Mouse (Mus musculus) liver, adult 2 months (tissue): ENCODE data around the gene Cyp3a16. TPM values are rescaled to one million over a fixed set of nuclear protein-coding genes. Genes with fewer than 3 reads are reported as not detected.
"Not testable (repeated sequence)": the region's sequence is repeated elsewhere in the genome, so short reads cannot be mapped to it uniquely, and the experiment has no call there.

Source experiments
- DNase-seq: peaks from one replicate; pipeline ENCODE4 v3.0.0-alpha.2; 2011; ENCODE audit warnings: low read depth, low spot score; ENCODE audit errors: extremely low read depth
- H3K27ac ChIP-seq: fragments of 200-500 bp; replicated peaks from 2 replicates; pipeline ENCODE4 v1.5.1; 2012; ENCODE audit warnings: low read depth, mild to moderate bottlenecking, control low read depth, inconsistent platforms, low read length; ENCODE audit not compliant: insufficient read depth
- H3K27me3 ChIP-seq: fragments of 200-500 bp; 2 replicates; pipeline ENCODE4 v1.6.1; 2012; ENCODE audit warnings: mild to moderate bottlenecking, moderate library complexity, low read length, inconsistent platforms; ENCODE audit not compliant: control insufficient read depth, insufficient read depth
- H3K36me3 ChIP-seq: fragments of 200-500 bp; 2 replicates; pipeline ENCODE4 v1.6.1; 2012; ENCODE audit warnings: low read length, inconsistent platforms; ENCODE audit not compliant: control insufficient read depth, insufficient read depth
- H3K4me1 ChIP-seq: fragments of 200-500 bp; 2 replicates; pipeline ENCODE4 v1.6.1; 2011; ENCODE audit warnings: low read length; ENCODE audit not compliant: control insufficient read depth, insufficient read depth
- H3K4me3 ChIP-seq: fragments of 200-500 bp; 2 replicates; pipeline ENCODE4 v1.5.1; 2011; ENCODE audit warnings: low read depth, mild to moderate bottlenecking, control low read depth, low read length, moderate library complexity; ENCODE audit not compliant: insufficient read depth
- H3K79me2 ChIP-seq: fragments of 200-500 bp; 2 replicates; pipeline ENCODE4 v1.6.1; 2012; ENCODE audit warnings: inconsistent platforms, mild to moderate bottlenecking, low read length, moderate library complexity; ENCODE audit not compliant: control insufficient read depth, insufficient read depth
- H3K9ac ChIP-seq: fragments of 200-500 bp; 2 replicates; pipeline ENCODE4 v1.6.1; 2012; ENCODE audit warnings: low read depth, mild to moderate bottlenecking, control low read depth, inconsistent platforms, low read length
- CTCF ChIP-seq: fragments of 200-500 bp; IDR thresholded peaks from 2 replicates; pipeline ENCODE4 v1.5.1; 2011; ENCODE audit warnings: low read depth, low read length, control low read depth
- POLR2A ChIP-seq: fragments of 200-500 bp; IDR thresholded peaks from 2 replicates; pipeline ENCODE4 v1.6.1; 2011; ENCODE audit warnings: low read length, control low read depth; ENCODE audit not compliant: insufficient read depth; ENCODE audit errors: extremely low read depth
- WGBS: fragments of 180-500 bp; shearing (Covaris S2); methylation state at CpG from one replicate; pipeline ENCODE4 v1.1.7; 2018; 5-methylcytosine and 5-hydroxymethylcytosine counted together
- polyA plus RNA-seq: library from polyadenylated mRNA; depleted of rRNA; stranded (reverse); fragments of >200 nt; gene quantifications from 2 replicates; pipeline ENCODE4 v1.2.3, GENCODE M21; 2012; rRNA removed
- total RNA-seq: library from RNA; depleted of rRNA; stranded (reverse); fragments of >200 nt; gene quantifications from 2 replicates; pipeline ENCODE4 v1.2.3, GENCODE M21; 2014; rRNA removed

Cyp3a16 gene
- total RNA-seq: 0.27 and 201 TPM in 2 replicates
- 1.0 and 33.3 TPM in 2 replicates for polyA plus RNA-seq

DNA sequence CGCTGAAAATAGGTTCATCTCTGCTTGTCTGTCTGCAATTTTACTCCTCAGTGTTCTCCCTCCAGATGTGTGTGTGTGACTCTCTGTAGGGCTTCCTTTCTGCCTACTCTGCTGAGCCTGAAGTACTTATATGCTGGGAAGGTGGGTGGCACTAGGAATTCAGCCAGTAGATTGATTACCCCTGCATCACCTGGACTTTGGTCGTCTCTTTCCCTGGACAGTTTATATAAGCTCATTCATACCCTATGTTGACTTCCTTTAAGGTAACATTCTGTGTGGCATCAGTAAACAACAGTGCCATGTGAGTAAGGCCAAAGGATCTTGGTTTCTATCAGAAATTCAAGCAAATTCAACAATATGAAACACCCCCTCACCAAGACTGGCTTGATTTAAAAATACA is at the start of gene Cyp3a16:
Gene Cyp3a16 (minus strand): TSS at position 101 of the 400 bp plus-strand sequence.
- not testable (repeated sequence) for DNase-seq, H3K4me3 ChIP-seq, H3K27ac ChIP-seq, H3K79me2 ChIP-seq, H3K36me3 ChIP-seq, H3K4me1 ChIP-seq, H3K9ac ChIP-seq
- WGBS: 24% methylated on average over 2 of the region's 2 CpGs
- peaks cover 19% of the 10 kb centered on the region for H3K27me3 ChIP-seq

DNA sequence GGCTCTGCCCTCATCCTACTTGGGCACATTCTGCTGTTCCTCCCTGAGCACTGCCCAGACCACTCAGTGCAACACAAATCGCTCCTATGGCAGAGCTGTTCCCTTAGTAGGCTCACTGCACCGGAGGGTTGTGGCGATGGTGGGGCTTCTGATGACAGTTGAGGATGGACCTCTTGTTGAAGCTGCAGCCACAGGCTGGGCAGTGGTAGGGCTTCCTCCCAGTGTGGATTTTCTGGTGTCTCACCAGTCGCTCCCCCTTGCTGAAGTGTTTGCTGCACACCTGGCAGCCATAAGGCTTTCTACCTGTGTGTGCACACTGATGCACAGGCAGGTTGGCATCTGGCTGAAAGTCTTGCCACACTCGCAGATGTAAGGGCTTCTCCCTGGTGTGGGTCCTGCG is 20.8 kb upstream of the Cyp3a16 start:
- TF ChIP-seq POLR2A (no peak), CTCF (no peak)
- H3K4me3 ChIP-seq: no peak overlapping the region
- no peaks in the 10 kb centered on the region for H3K27me3 ChIP-seq
- DNase-seq: no peak
- H3K9ac ChIP-seq: no peak overlapping the region
- H3K4me1 ChIP-seq: no peaks in the 10 kb centered on the region
- no peaks in the 10 kb centered on the region for H3K79me2 ChIP-seq
- no CpG with 5 or more reads among the region's 6 CpGs for WGBS
- H3K36me3 ChIP-seq: no peaks in the 10 kb centered on the region
- no peak overlapping the region for H3K27ac ChIP-seq

DNA sequence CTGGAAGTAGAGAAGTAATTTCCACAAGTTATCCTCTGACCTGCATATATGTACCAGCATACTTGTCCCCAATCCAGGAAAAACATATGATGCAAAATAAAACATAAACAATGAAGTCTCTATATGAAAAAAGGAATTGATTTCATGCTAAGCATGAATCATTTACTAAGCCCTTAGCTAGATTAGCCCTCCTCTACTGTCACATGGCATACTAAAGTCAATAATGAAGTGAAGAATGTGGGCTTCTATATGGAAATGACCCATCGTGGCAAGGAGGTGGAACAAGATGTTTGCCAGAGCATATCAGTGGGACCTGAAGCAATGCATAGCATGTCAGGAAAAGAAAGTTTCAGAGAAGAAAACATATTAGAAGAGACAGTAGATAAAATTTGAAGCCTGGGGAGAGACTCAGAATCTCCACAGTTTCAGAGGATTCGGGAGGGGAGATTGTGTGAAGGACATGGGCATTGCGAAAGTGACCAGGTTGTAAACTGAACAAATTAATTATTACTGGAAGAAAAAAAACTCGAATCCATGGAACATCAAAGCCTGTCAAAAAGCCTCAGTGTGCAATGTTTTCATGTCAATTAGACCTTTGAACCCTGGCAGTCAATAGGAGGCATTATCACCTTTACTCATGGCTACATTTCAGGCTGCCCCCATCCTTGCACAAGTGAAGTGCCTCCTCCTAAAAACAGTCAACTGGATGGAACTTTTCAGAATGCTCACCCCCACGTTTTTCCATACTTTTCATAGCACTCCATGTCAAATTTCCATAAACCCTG is 5.0 kb downstream of the Cyp3a16 start:
- H3K4me3 ChIP-seq: no peak overlapping the region
- H3K4me1 ChIP-seq: peaks cover 2% of the 10 kb centered on the region; the same call in 1 of the 2 replicates
- TF ChIP-seq POLR2A (no peak), CTCF (no peak)
- no peak overlapping the region for H3K27ac ChIP-seq
- peaks cover 10% of the 10 kb centered on the region; the same call in 1 of the 2 replicates for H3K27me3 ChIP-seq
- no peaks in the 10 kb centered on the region for H3K36me3 ChIP-seq
- 16% methylated on average over 5 of the region's 5 CpGs for WGBS
- peak; percentile 83 for DNase-seq
- H3K79me2 ChIP-seq: no peaks in the 10 kb centered on the region
- no peak overlapping the region for H3K9ac ChIP-seq

DNA sequence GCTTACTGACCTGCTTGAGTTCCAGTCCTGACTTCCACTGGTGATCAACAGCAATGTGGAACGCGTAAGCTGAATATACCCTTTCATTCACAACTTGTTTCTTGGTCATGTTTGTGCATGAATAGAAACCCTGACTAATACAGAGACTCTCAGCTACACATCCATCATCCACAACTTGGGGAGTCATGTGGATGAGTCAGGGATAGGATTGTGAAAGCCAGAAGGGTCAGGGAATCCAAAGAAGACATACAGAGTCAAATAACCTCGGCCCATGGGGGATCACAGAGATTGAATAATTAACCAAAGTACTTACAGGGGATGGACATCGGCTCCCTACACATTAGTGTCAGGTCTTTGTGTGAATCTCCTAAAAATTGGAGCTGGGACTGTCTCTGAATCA is 7.2 kb downstream of the Cyp3a16 start:
- Histone ChIP-seq H3K9ac (no peak overlapping the region), H3K79me2 (no peaks in the 10 kb centered on the region), H3K27ac (no peak overlapping the region), H3K36me3 (no peaks in the 10 kb centered on the region), H3K4me1 (peaks cover 2% of the 10 kb centered on the region; the same call in 1 of the 2 replicates), H3K27me3 (peaks cover 11% of the 10 kb centered on the region; the same call in 1 of the 2 replicates), H3K4me3 (no peak overlapping the region)
- 64% methylated on average over 4 of the region's 4 CpGs for WGBS
- no peak for DNase-seq
- no peak for TF ChIP-seq CTCF
- TF ChIP-seq POLR2A: no peak

DNA sequence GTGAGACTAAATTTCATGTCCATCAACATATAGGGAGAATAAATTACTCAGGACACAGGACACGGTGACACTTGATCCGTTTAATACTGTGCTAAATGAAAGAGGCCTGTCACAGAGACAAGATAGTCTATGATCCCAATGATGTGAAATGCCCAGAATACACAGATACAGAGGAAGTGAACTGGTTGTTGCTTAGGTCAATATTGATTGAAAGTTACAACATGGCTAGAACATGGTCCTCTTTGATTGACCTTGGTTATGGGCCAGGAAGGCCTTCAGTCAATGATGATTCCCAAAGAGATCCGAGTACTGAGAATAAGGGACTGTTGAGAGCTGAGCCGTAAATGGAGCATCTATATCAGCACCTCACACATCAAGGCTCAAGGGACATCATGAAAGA is 15.1 kb downstream of the Cyp3a16 start:
- 17% methylated on average over 4 of the region's 4 CpGs for WGBS
- H3K79me2 ChIP-seq: no peaks in the 10 kb centered on the region
- no peak overlapping the region for H3K4me3 ChIP-seq
- H3K27ac ChIP-seq: no peak overlapping the region
- no peak overlapping the region for H3K9ac ChIP-seq
- peaks cover 12% of the 10 kb centered on the region; the same call in 1 of the 2 replicates for H3K27me3 ChIP-seq
- peak; percentile 91 for DNase-seq
- TF ChIP-seq CTCF (no peak), POLR2A (no peak)
- H3K36me3 ChIP-seq: no peaks in the 10 kb centered on the region
- peaks cover 3% of the 10 kb centered on the region; the same call in 1 of the 2 replicates for H3K4me1 ChIP-seq

DNA sequence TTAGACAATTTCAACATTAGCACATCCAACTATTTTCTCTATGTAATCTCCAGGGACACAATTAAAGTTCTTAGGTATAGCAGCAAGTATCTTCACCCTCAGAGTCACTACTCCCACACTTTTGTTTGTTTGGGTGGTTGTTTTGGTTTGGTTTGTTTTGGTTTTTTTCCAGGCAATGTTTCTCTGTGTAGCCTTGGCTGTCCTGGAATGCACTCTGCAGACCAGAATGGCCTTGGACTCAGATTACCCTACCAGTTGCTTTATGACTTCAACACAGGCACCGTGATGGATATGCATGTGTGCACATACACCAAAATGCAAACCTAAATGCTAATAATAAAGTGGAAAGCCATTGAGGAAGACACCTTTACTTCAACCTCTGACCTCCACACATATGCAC is 35.8 kb downstream of the Cyp3a16 start:
- Histone ChIP-seq H3K9ac (no peak overlapping the region), H3K36me3 (no peaks in the 10 kb centered on the region), H3K4me3 (no peak overlapping the region), H3K27me3 (peaks cover 5% of the 10 kb centered on the region; the same call in 1 of the 2 replicates), H3K79me2 (no peaks in the 10 kb centered on the region), H3K4me1 (peaks cover 3% of the 10 kb centered on the region), H3K27ac (no peak overlapping the region)
- 25% methylated on average over 1 of the region's 1 CpGs for WGBS
- DNase-seq: peak; percentile 45
- TF ChIP-seq CTCF (no peak), POLR2A (no peak)
